Mouse (Mus musculus) cerebellum, adult 9-10 months (tissue): ENCODE data around the gene Gm12394.
"Not testable (repeated sequence)": the region's sequence is repeated elsewhere in the genome, so short reads cannot be mapped to it uniquely, and the experiment has no call there.

Source experiments
- DNase-seq: peaks from one replicate; pipeline ENCODE4 v3.0.0; 2022

Gm12394 gene

DNA sequence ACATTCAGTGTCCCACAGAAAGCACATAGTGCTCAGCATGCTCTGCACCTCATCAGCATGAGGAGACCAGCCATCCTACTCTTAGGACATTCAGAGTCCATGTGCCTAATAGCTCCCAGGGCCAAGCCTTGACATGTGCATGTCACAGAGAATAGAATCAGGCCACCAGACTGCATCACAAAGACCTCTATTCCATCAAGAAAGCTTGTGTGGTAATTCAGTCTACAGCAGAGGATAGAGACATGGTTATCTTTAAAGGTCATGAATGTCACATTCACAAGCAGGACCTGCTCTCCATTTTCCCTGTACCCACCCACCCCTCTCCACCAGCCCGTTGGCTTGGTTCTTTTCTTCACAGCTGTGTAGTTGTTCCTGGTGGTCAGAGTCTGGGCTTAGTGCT, 2.8 kb downstream of the Gm12394 start, which contains the start of gene Fam205a1:
Gene Fam205a1 (minus strand): TSS at position 101 of the 400 bp plus-strand sequence.
- DNase-seq = not testable (repeated sequence)

DNA sequence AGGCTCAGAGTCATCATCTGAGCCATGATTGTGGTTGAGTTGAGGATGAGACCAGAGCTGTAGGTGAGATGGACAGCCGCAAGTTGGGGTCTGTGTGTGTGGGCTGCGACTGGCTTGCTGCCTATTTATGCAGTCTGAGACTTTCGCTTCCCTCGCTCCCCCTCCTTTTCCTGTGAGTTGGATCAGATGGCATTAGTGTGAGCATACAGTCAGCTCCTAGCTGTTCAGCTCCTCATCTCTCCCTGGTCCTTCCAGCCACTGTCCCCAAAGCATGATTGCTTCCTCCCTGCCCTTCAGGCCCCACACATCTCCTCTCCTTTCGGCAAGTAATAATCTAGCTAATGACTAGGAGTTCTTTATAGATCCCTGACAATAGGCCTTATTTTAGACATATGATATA, 82.7 kb downstream of the Gm12394 start, which contains the start of gene Ccl21a:
Gene Ccl21a (minus strand): TSS at position 101 of the 400 bp plus-strand sequence.
- DNase-seq = not testable (repeated sequence)

DNA sequence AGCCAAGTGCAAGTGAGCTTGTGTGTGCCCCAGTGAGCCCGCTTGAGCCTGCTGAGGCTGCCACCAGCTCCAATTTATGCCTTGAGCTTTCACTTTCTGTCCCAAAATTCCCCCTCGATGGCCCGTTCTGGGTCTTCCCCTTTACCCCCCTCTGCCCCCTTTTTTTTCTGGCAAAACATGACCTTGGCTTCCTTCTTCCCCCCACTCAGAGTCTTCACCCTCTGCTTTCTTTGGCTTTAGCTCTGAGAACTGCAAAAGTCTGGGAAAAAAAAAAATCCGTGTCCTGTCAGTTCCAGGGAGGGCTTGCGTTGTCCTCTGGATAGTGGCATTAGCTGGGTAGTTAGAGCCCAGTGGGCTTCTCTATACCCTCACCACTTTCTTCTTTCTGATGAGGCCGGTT, 100.1 kb downstream of the Gm12394 start, which contains the start of gene Ccl19:
Gene Ccl19 (minus strand): TSS at position 101 of the 400 bp plus-strand sequence.
- DNase-seq = not testable (repeated sequence)

DNA sequence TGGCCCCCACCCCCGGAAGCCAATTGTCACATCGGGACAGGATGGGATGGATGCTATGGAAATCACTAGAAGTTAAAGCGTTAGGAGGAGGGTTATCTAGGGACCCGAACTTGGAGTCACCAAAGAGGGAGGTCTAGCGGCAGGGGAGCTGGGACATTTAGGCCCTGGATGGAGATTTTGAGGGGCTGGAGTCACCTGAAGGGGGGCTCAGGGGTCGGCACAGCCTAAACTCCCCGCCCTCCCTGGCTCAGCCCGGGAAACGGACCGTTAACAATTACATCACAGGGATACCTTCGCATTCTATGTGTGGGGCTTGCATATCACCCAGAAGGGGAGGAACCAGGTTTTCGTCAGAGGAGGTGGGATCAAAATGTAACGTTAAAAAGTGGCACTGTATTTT, 121.3 kb downstream of the Gm12394 start, which contains the start of gene 4930578G10Rik:
Gene 4930578G10Rik (plus strand): TSS at position 301 of the 400 bp plus-strand sequence.
- not testable (repeated sequence) for DNase-seq
